Mouse (Mus musculus) lung, postnatal 4 days (tissue): Measurements from ENCODE around the gene Tpi1.

ENCODE experiments used
- DNase-seq, 2 experiments: peaks; one replicate each; pipeline ENCODE4 v3.0.0; 2021

Gene Tpi1

GRCm38 (mm10) chr6:124769101-124769765, 44.9 kb downstream of the Tpi1 start, which contains the start of gene Eno2:
Gene Eno2 (minus strand): TSS chr6:124769673.
- peak; percentile 45 to 64 for DNase-seq

DNA sequence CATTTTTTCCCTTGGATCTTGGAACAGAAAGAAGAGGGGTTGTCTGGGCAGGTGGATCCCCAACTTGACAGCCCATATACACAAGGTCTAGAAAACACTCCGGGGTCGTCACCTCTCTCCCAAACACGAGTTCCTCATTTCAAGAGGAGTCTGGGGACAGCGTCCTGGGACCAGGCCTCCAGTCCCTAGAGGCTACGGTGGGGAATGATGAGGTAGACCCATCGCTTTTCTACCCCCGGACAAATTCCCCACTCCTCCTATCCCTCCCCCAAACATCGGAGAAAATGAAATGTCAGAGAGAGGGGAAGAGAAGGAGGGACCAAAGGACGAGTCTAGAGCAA, 45.4 kb downstream of the Tpi1 start:
- no peak for DNase-seq

DNA sequence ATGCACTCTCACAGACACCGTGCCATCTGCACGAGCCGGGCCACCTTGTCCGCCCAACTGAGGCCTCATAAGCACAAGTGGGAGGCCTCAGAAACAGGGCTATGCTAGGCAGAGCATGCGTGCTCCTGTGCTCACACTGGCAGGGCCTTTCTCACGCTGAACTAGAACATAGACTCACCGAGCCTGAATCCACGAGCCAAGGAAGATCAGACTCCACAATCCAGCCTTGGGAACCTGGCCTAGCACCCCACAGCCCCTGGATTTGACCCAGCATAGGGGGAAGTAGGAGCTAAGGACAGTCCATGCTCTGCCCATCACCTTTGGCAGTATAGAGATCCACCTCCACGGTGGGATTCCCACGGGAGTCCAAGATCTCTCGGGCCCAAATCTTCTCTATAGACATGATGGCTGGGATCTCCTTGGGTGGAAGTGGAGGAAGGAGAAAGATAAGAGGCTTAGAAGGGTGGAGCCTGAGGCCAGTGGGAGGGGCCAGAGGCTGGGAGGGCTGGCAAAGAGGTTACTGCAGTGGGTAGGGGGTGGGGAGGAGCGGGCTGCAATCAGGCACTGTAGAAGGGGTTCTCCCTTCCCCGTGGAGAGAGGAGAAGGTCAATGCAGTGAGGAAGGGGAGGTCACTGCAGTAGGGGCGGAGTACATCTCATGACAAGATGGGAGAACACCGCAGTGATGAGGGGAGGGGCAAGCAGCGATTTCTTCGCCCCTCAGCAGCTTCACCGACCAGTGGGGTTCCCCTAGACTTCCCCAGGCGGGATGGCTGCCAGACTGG, 46.0 kb downstream of the Tpi1 start:
- DNase-seq, result no peak

- no peak for DNase-seq
These were observed 46.6 kb downstream of the Tpi1 start for GRCm38 (mm10) chr6:124767536-124767919.

GRCm38 (mm10) chr6:124765951-124766350, 48.1 kb downstream of the Tpi1 start:
- no peak for DNase-seq
